Mouse (Mus musculus) heart, postnatal 0 days (tissue): ENCODE measurements around the gene Plekho1. TPM values are rescaled to one million over a fixed set of nuclear protein-coding genes. Genes with fewer than 3 reads are reported as not detected.
"Not testable (repeated sequence)": the region's sequence is repeated elsewhere in the genome, so short reads cannot be mapped to it uniquely, and the experiment has no call there.

ENCODE experiments used
- ATAC-seq: fragments of 200-750 bp; cut with Nextera tagmentation; 2 replicates; pipeline ENCODE4 v1.8.0; 2017; ENCODE audit warnings: low read depth, moderate number of reproducible peaks, moderate library complexity; ENCODE audit not compliant: insufficient read depth
- DNase-seq: peaks from one replicate; pipeline ENCODE4 v3.0.0-alpha.2; 2016; ENCODE audit warnings: low spot score
- H3K27ac ChIP-seq: fragments of 300-500 bp; sonication (generic); 2 replicates; pipeline ENCODE4 v1.5.1; 2014; ENCODE audit warnings: low read depth, mild to moderate bottlenecking
- H3K27me3 ChIP-seq: fragments of 300-500 bp; sonication (generic); 2 replicates; pipeline ENCODE4 v1.6.1; 2014; ENCODE audit warnings: low read length, mixed read lengths; ENCODE audit not compliant: control insufficient read depth, insufficient read depth
- H3K36me3 ChIP-seq: fragments of 300-500 bp; sonication (generic); replicated peaks from 2 replicates; pipeline ENCODE4 v1.6.1; 2014; ENCODE audit warnings: low read length, mixed read lengths; ENCODE audit not compliant: control insufficient read depth, insufficient read depth
- H3K4me1 ChIP-seq: fragments of 300-500 bp; sonication (generic); 2 replicates; pipeline ENCODE4 v1.6.1; 2014; ENCODE audit warnings: antibody characterized with exemption; ENCODE audit not compliant: control insufficient read depth, insufficient read depth
- H3K4me2 ChIP-seq: fragments of 300-500 bp; sonication (generic); 2 replicates; pipeline ENCODE4 v1.6.1; 2014; ENCODE audit warnings: low read depth, mild to moderate bottlenecking, low read length, moderate library complexity
- H3K4me3 ChIP-seq: fragments of 300-500 bp; sonication (generic); 2 replicates; pipeline ENCODE4 v1.5.1; 2014; ENCODE audit warnings: low read depth, low read length
- H3K9ac ChIP-seq: fragments of 300-500 bp; sonication (generic); replicated peaks from 2 replicates; pipeline ENCODE4 v1.6.1; 2014; ENCODE audit warnings: low read depth, low read length, mixed read lengths
- H3K9me3 ChIP-seq: fragments of 300-500 bp; sonication (generic); replicated peaks from 2 replicates; pipeline ENCODE4 v1.6.1; 2016; ENCODE audit warnings: low read length; ENCODE audit not compliant: control insufficient read depth
- CTCF ChIP-seq: IDR thresholded peaks from 2 replicates; pipeline ENCODE4 v1.5.1; 2016; ENCODE audit warnings: antibody characterized with exemption, control low read depth, low read depth
- EP300 ChIP-seq: IDR thresholded peaks from 2 replicates; pipeline ENCODE4 v1.6.1; 2016; ENCODE audit warnings: antibody characterized with exemption, low read depth
- WGBS: fragments of 180-500 bp; shearing (Covaris S2); extraction: QIAGEN DNeasy Blood & Tissue Kit; methylation state at CpG from one replicate; pipeline ENCODE4 v1.1.7; 2014; 5-methylcytosine and 5-hydroxymethylcytosine counted together
- polyA plus RNA-seq: library from polyadenylated mRNA; unstranded; fragments of >200 nt; fragmentation: Nextera tagmentation; extraction: Ambion mirVana; gene quantifications from 2 replicates; pipeline ENCODE4 v1.2.1, GENCODE M21; 2015
- total RNA-seq: library from RNA; depleted of rRNA; stranded (reverse); fragments of >200 nt; gene quantifications from 2 replicates; pipeline ENCODE4 v1.2.3, GENCODE M21; 2014; ENCODE audit warnings: low replicate concordance

The Plekho1 gene
- total and polyA plus RNA-seq, 2 experiments from 2014 or later = 94.8 to 138 TPM

GRCm38 (mm10) chr3:95963230-95963629, 32.6 kb downstream of the Plekho1 start:
- Histone ChIP-seq H3K4me3 (no peak overlapping the region), H3K4me1 (peaks cover 8% of the 10 kb centered on the region; the same call in 1 of the 2 replicates), H3K4me2 (no peak overlapping the region), H3K27me3 (no peaks in the 10 kb centered on the region), H3K27ac (no peak overlapping the region), H3K36me3 (no peaks in the 10 kb centered on the region), H3K9me3 (no peaks in the 10 kb centered on the region), H3K9ac (no peak overlapping the region)
- ATAC-seq = no peak
- WGBS = 75% methylated on average over 2 of the region's 2 CpGs
- no peak for TF ChIP-seq CTCF
- no peak for DNase-seq

- not testable (repeated sequence) for H3K9me3 ChIP-seq, ATAC-seq, H3K4me3 ChIP-seq, H3K36me3 ChIP-seq, H3K27me3 ChIP-seq, DNase-seq, H3K9ac ChIP-seq, H3K4me2 ChIP-seq
- H3K4me1 ChIP-seq = peaks cover 15% of the 10 kb centered on the region
- WGBS = 67% methylated on average over 8 of the region's 8 CpGs
- H3K27ac ChIP-seq = peak overlapping the region; percentile 71
These were observed 33.6 kb downstream of the Plekho1 start for GRCm38 (mm10) chr3:95962182-95962581.

- Histone ChIP-seq H3K27me3 (no peaks in the 10 kb centered on the region), H3K9ac (no peak overlapping the region), H3K4me3 (no peak overlapping the region), H3K27ac (no peak overlapping the region), H3K9me3 (no peaks in the 10 kb centered on the region), H3K36me3 (no peaks in the 10 kb centered on the region), H3K4me1 (peaks cover 20% of the 10 kb centered on the region), H3K4me2 (no peak overlapping the region)
- no peak for DNase-seq
- peak; percentile 21; the same call in 1 of the 2 replicates for TF ChIP-seq CTCF
- TF ChIP-seq EP300 = no peak
- WGBS = 97% methylated on average over 1 of the region's 1 CpGs
- ATAC-seq = no peak
These were observed 36.0 kb downstream of the Plekho1 start for GRCm38 (mm10) chr3:95959807-95960206.

- 77% methylated on average over 5 of the region's 5 CpGs for WGBS
- TF ChIP-seq EP300 (no peak), CTCF (peak; percentile 60)
- peak overlapping the region; percentile 95 for H3K27ac ChIP-seq
- no peaks in the 10 kb centered on the region for H3K27me3 ChIP-seq
- DNase-seq (peak; percentile 45), ATAC-seq (no peak)
- H3K36me3 ChIP-seq = no peaks in the 10 kb centered on the region
- H3K9me3 ChIP-seq = no peaks in the 10 kb centered on the region
- H3K4me1 ChIP-seq = peaks cover 20% of the 10 kb centered on the region
- H3K4me3 ChIP-seq = no peak overlapping the region
- H3K9ac ChIP-seq = no peak overlapping the region
- no peak overlapping the region for H3K4me2 ChIP-seq
These were observed 36.7 kb downstream of the Plekho1 start for GRCm38 (mm10) chr3:95959082-95959481.

- Histone ChIP-seq H3K36me3 (no peaks in the 10 kb centered on the region), H3K9me3 (no peaks in the 10 kb centered on the region), H3K4me2 (no peak overlapping the region), H3K4me3 (no peak overlapping the region), H3K4me1 (peaks cover 20% of the 10 kb centered on the region), H3K27me3 (no peaks in the 10 kb centered on the region), H3K27ac (peak overlapping the region; percentile 95), H3K9ac (no peak overlapping the region)
- TF ChIP-seq CTCF (no peak), EP300 (no peak)
- ATAC-seq = peak; percentile 78
- 23% methylated on average over 8 of the region's 8 CpGs for WGBS
- peak; percentile 91 for DNase-seq
These were observed 38.2 kb downstream of the Plekho1 start for GRCm38 (mm10) chr3:95957359-95958148.

- no peak overlapping the region for H3K27ac ChIP-seq
These were observed 40.5 kb downstream of the Plekho1 start for GRCm38 (mm10) chr3:95955318-95955717.

DNA sequence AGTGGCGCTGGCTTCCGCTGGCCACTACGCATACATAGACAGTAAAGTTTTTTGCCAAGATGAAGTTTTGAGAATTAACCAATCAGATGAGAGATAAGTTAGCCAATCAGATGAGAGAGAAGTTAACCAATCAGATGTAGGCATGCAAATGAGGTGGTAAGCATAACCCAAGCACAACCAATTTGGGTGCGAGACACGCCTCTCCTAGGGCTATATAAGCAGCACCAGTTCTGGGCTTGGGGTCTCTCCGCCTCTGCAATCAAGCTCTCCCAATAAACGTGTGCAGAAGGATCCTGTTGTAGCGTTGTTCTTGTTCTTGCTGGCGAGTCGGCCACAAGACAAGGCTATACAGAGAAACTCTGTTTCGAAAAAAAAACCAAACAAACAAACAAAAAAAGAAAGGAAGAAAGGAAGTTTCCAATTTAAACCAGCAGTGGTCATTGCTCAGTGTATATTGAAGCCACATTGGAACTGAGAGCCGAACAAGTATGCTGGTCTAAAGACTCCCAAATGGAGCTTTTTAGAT, 41.1 kb downstream of the Plekho1 start:
- H3K9me3 ChIP-seq, DNase-seq, H3K27me3 ChIP-seq, H3K27ac ChIP-seq, H3K4me3 ChIP-seq, H3K4me2 ChIP-seq, H3K36me3 ChIP-seq, H3K9ac ChIP-seq, ATAC-seq: not testable (repeated sequence)
- peaks cover 17% of the 10 kb centered on the region for H3K4me1 ChIP-seq
- WGBS = 87% methylated on average over 12 of the region's 12 CpGs

More at GRCm38 (mm10) chr3:95955318-95955717, 40.5 kb downstream of the Plekho1 start:
- no peaks in the 10 kb centered on the region for H3K36me3 ChIP-seq
- no peak overlapping the region for H3K9ac ChIP-seq
- H3K4me2 ChIP-seq = no peak overlapping the region
- H3K4me1 ChIP-seq = peaks cover 17% of the 10 kb centered on the region
- 73% methylated on average over 5 of the region's 5 CpGs for WGBS
- H3K27me3 ChIP-seq = no peaks in the 10 kb centered on the region
- no peak for TF ChIP-seq EP300
- TF ChIP-seq CTCF = no peak
- H3K9me3 ChIP-seq = no peaks in the 10 kb centered on the region
- H3K4me3 ChIP-seq = no peak overlapping the region
- ATAC-seq = no peak
- no peak for DNase-seq
